Mouse (Mus musculus) forebrain, embryonic 14.5 days (tissue): Measurements from ENCODE around the gene Hoxa7. TPM values are rescaled to one million over a fixed set of nuclear protein-coding genes. Genes with fewer than 3 reads are reported as not detected.

ENCODE experiments used
- ATAC-seq: fragments of 200-750 bp; cut with Nextera tagmentation; 2 replicates; pipeline ENCODE4 v1.8.0; 2017; ENCODE audit warnings: mild to moderate bottlenecking, moderate library complexity
- DNase-seq: peaks from one replicate; pipeline ENCODE4 v3.0.0-alpha.2; 2015; ENCODE audit warnings: low spot score
- H3K27ac ChIP-seq: fragments of 300-500 bp; sonication (generic); 2 replicates; pipeline ENCODE4 v1.5.1; 2014; ENCODE audit warnings: low read depth, mild to moderate bottlenecking, control low read depth, low read length, moderate library complexity
- H3K27me3 ChIP-seq: fragments of 300-500 bp; sonication (generic); replicated peaks from 2 replicates; pipeline ENCODE4 v1.6.1; 2014; ENCODE audit warnings: low read length, control low read depth, mixed read lengths; ENCODE audit not compliant: control insufficient read depth, insufficient read depth
- H3K36me3 ChIP-seq: fragments of 300-500 bp; sonication (generic); 2 replicates; pipeline ENCODE4 v1.6.1; 2014; ENCODE audit warnings: low read length, control low read depth; ENCODE audit not compliant: control insufficient read depth, insufficient read depth
- H3K4me1 ChIP-seq: fragments of 300-500 bp; sonication (generic); 2 replicates; pipeline ENCODE4 v1.6.1; 2014; ENCODE audit warnings: antibody characterized with exemption, low read length, control low read depth; ENCODE audit not compliant: control insufficient read depth, insufficient read depth
- H3K4me2 ChIP-seq: fragments of 300-500 bp; sonication (generic); 2 replicates; pipeline ENCODE4 v1.6.1; 2014; ENCODE audit warnings: mild to moderate bottlenecking, control low read depth, low read length
- H3K4me3 ChIP-seq: fragments of 300-500 bp; sonication (generic); 2 replicates; pipeline ENCODE4 v1.5.1; 2014; ENCODE audit warnings: low read depth, low read length, control low read depth
- H3K9ac ChIP-seq: fragments of 300-500 bp; sonication (generic); 2 replicates; pipeline ENCODE4 v1.6.1; 2014; ENCODE audit warnings: mild to moderate bottlenecking, low read length, control low read depth, moderate library complexity
- H3K9me3 ChIP-seq: fragments of 300-500 bp; sonication (generic); replicated peaks from 2 replicates; pipeline ENCODE4 v1.6.1; 2016; ENCODE audit warnings: low read length, control low read depth, mixed read lengths; ENCODE audit not compliant: control insufficient read depth
- WGBS: fragments of 180-500 bp; shearing (Covaris S2); extraction: QIAGEN DNeasy Blood & Tissue Kit; methylation state at CpG from one replicate; pipeline ENCODE4 v1.1.7; 2014; 5-methylcytosine and 5-hydroxymethylcytosine counted together
- polyA plus RNA-seq: library from polyadenylated mRNA; unstranded; fragments of >200 nt; fragmentation: Nextera tagmentation; extraction: Ambion mirVana; gene quantifications from 2 replicates; pipeline ENCODE4 v1.2.1, GENCODE M21; 2014

The Hoxa7 gene
- polyA plus RNA-seq, 1 experiment from 2014 or later, result not detected

- Histone ChIP-seq H3K9me3 (no peaks in the 10 kb centered on the region), H3K4me1 (no peaks in the 10 kb centered on the region), H3K4me3 (no peak overlapping the region), H3K4me2 (no peak overlapping the region), H3K27me3 (peaks cover 98% of the 10 kb centered on the region), H3K36me3 (no peaks in the 10 kb centered on the region), H3K27ac (no peak overlapping the region), H3K9ac (no peak overlapping the region)
- DNase-seq, result no peak
- ATAC-seq, result no peak
- WGBS, result under 1% methylated on average over 27 of the region's 27 CpGs
Measured at GRCm38 (mm10) chr6:52248638-52249414, 27.2 kb upstream of the Hoxa7 start.

- Histone ChIP-seq H3K27me3 (peaks cover 98% of the 10 kb centered on the region), H3K4me3 (no peak overlapping the region), H3K9me3 (no peaks in the 10 kb centered on the region), H3K4me1 (no peaks in the 10 kb centered on the region), H3K4me2 (no peak overlapping the region), H3K36me3 (no peaks in the 10 kb centered on the region), H3K9ac (no peak overlapping the region), H3K27ac (no peak overlapping the region)
- WGBS, result 1% methylated on average over 23 of the region's 23 CpGs
- DNase-seq, result no peak
- no peak for ATAC-seq
Measured at GRCm38 (mm10) chr6:52247766-52248637, 26.3 kb upstream of the Hoxa7 start.

- no peaks in the 10 kb centered on the region for H3K36me3 ChIP-seq
- DNase-seq, result no peak
- WGBS, result 4% methylated on average over 3 of the region's 3 CpGs
- H3K27me3 ChIP-seq, result peaks cover 98% of the 10 kb centered on the region
- no peaks in the 10 kb centered on the region for H3K4me1 ChIP-seq
- H3K27ac ChIP-seq, result no peak overlapping the region
- no peak overlapping the region for H3K4me2 ChIP-seq
- no peak overlapping the region for H3K4me3 ChIP-seq
- no peak overlapping the region for H3K9ac ChIP-seq
- no peaks in the 10 kb centered on the region for H3K9me3 ChIP-seq
- no peak for ATAC-seq
Measured at GRCm38 (mm10) chr6:52246916-52247315, 25.3 kb upstream of the Hoxa7 start.

- DNase-seq (no peak), ATAC-seq (no peak)
- H3K27ac ChIP-seq, result no peak overlapping the region
- no peaks in the 10 kb centered on the region for H3K9me3 ChIP-seq
- no peaks in the 10 kb centered on the region for H3K4me1 ChIP-seq
- 0% methylated on average over 26 of the region's 26 CpGs for WGBS
- H3K27me3 ChIP-seq, result peaks cover 98% of the 10 kb centered on the region
- H3K4me2 ChIP-seq, result no peak overlapping the region
- H3K9ac ChIP-seq, result no peak overlapping the region
- no peak overlapping the region for H3K4me3 ChIP-seq
- no peaks in the 10 kb centered on the region for H3K36me3 ChIP-seq
Measured at GRCm38 (mm10) chr6:52246403-52246803, 24.7 kb upstream of the Hoxa7 start.

- Histone ChIP-seq H3K4me2 (no peak within 1 kb of the TSS), H3K27me3 (peaks cover 98% of the 10 kb centered on the region), H3K36me3 (no peaks in the 10 kb centered on the region), H3K27ac (no peak within 1 kb of the TSS), H3K4me1 (no peaks in the 10 kb centered on the region), H3K9me3 (no peaks in the 10 kb centered on the region), H3K9ac (no peak within 1 kb of the TSS), H3K4me3 (no peak within 1 kb of the TSS)
- 2% methylated on average over 20 of the region's 20 CpGs for WGBS
- no peak for DNase-seq
- no peak for ATAC-seq
Measured at GRCm38 (mm10) chr6:52245757-52246142, 24.1 kb upstream of the Hoxa7 start, which contains the start of gene Hoxa11. Gene Hoxa11 (minus strand): TSS chr6:52245810.

GRCm38 (mm10) chr6:52245040-52245756 lies 23.5 kb upstream of the Hoxa7 start:
- H3K9me3 ChIP-seq, result no peaks in the 10 kb centered on the region
- H3K36me3 ChIP-seq, result no peaks in the 10 kb centered on the region
- DNase-seq (no peak), ATAC-seq (no peak)
- peaks cover 98% of the 10 kb centered on the region for H3K27me3 ChIP-seq
- H3K4me3 ChIP-seq, result no peak overlapping the region
- H3K9ac ChIP-seq, result no peak overlapping the region
- under 1% methylated on average over 71 of the region's 71 CpGs for WGBS
- H3K4me2 ChIP-seq, result no peak overlapping the region
- H3K4me1 ChIP-seq, result no peaks in the 10 kb centered on the region
- no peak overlapping the region for H3K27ac ChIP-seq

GRCm38 (mm10) chr6:52244471-52245039 lies 22.9 kb upstream of the Hoxa7 start:
- Histone ChIP-seq H3K4me1 (no peaks in the 10 kb centered on the region), H3K9me3 (no peaks in the 10 kb centered on the region), H3K4me3 (no peak overlapping the region), H3K27ac (no peak overlapping the region), H3K9ac (no peak overlapping the region), H3K4me2 (no peak overlapping the region), H3K27me3 (peaks cover 98% of the 10 kb centered on the region), H3K36me3 (no peaks in the 10 kb centered on the region)
- 2% methylated on average over 23 of the region's 23 CpGs for WGBS
- DNase-seq (no peak), ATAC-seq (no peak)

GRCm38 (mm10) chr6:52243681-52244121 lies 22.0 kb upstream of the Hoxa7 start:
- Histone ChIP-seq H3K4me1 (no peaks in the 10 kb centered on the region), H3K36me3 (no peaks in the 10 kb centered on the region), H3K27ac (no peak overlapping the region), H3K9me3 (no peaks in the 10 kb centered on the region), H3K27me3 (peaks cover 96% of the 10 kb centered on the region), H3K4me2 (no peak overlapping the region), H3K9ac (no peak overlapping the region), H3K4me3 (no peak overlapping the region)
- WGBS, result under 1% methylated on average over 12 of the region's 12 CpGs
- DNase-seq, result no peak
- no peak for ATAC-seq
